Mouse (Mus musculus): ENCODE results near the gene Vegfb.

Vegfb gene

DNA sequence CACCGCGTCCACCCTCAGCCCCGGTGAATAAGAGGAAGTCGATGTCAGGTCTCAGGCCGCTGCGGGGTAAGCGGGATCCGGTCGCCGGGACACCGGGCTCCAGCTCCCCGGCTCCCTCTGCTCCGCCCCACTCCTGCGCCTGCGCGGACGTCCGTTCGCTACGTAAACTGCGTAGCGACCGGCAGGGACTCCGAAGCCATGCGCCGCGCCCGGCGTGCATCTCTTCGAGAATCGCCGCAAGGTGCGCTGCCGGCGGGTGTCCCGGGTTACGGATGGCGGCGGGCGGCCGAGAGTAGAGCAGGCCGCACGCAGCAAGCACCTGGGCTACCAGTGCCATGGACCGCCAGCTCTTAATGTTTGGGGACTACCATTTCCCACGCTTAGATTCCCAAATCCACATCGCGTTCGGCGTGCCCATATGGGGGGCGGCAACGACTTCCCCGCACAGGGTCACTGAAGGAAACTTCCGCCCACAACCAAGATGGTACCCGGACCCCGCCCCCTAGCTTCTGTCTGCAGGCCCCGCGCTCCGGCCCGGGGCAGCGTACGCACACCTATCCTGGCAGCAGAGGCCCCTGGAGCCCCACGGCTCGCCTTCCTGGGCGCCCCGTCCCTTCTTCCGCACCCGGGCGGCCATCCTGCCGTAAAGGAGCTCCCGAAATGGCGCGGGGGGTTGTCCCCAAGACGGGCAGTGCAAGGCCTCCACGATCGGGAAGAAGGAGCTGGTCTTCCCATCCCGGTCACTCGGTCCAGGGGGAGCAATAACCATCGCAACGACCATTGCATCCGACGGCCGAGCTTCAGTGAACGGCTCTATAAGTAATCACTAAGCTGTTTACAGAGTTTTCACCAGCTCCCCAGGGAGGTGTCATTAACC is 45.8 kb downstream of the Vegfb start, which contains the start of gene Bad:
Bad (plus strand) TSS at position 490 of the 877 bp plus-strand sequence.
- in situ Hi-C loops (cut with MboI): no loop called here

DNA sequence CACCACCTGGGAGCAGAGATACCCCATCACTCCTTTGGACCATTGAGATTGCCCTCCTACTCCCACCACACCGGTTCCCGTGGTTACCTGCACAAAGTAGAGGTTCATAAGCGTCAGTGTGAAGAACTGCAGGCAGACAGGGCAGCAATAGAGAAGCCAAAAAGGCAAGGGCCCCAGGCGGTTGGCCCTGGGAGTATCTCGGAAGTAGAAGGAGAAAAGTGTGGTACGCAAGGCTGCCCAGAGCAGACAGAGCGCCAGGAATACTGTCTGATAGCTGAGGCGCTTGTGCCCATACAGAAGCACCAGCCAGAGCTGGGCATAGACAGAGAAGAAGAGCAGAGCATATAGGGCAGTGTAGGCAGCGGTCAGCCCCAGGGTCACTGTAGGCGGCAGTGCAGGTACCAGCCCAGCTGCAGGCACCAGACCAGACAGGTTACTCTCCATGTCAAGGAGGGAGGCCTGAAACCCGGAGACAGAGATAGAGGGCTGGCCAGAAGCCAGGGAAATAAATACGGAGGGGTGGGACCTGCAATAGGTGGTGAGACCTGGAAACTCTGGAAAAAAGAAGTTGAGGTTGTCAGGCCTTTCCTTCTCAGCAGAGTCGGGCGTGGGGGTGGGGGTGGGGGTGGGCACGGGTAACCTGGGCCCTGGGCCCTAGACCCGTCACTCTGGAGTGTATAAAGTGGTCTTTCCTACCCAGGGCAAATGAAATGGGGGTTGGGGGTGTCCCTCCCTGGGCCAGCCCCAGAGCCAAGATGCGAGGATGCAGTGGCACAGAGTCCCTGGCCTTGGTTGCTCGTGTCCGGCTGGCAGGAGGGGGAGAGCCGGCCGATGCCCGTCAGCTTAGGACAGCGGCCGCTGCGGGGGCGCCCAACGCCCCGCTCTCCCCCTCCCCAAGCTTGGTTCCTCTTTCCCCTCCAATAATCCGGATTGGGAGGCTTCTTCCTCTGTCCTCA is 46.8 kb downstream of the Vegfb start:
- in situ Hi-C loops (cut with MboI): no loop called here

DNA sequence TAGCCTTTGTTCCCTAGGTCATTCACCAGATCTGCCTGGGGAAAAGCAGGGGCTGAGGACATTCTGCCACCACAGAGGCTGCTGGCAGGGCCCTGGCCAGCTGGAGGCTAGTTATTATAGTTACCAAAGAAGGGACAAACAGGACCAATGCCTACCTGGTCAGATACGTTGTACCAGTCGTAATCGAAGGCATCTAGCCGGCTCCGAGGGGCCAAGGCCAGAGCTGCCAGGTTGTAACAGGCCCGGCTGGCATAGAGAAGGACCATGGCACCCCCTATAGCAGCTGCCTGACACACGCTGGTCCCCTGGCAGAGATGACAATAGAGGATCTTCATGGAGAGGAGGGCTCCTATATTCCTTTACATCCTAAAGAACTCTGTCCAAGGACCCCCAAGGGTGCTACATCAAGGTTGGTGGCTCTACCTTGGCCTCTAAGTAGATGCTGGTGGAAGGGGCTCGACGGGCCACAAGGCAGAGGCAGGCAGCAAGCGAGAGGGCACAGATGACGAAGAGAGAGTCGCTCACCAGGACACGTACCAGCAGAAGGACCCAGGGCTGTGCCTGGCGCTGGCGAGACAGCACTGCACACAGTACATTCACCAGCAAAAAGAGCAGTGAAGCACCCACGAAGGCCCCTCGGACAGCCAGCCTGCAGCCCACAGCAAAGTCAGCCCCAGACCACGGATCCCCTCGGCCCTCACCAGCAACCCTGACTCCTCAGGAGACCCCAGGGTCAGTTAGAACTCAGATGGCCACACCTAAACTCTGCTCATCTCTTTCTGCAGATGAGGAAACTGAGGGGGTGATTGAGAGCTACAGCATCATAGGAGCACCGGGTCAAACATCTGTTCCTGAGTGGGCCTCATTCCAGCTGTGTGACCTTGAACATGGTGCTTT is 48.1 kb downstream of the Vegfb start:
- in situ Hi-C loops (cut with MboI): no loop called here

DNA sequence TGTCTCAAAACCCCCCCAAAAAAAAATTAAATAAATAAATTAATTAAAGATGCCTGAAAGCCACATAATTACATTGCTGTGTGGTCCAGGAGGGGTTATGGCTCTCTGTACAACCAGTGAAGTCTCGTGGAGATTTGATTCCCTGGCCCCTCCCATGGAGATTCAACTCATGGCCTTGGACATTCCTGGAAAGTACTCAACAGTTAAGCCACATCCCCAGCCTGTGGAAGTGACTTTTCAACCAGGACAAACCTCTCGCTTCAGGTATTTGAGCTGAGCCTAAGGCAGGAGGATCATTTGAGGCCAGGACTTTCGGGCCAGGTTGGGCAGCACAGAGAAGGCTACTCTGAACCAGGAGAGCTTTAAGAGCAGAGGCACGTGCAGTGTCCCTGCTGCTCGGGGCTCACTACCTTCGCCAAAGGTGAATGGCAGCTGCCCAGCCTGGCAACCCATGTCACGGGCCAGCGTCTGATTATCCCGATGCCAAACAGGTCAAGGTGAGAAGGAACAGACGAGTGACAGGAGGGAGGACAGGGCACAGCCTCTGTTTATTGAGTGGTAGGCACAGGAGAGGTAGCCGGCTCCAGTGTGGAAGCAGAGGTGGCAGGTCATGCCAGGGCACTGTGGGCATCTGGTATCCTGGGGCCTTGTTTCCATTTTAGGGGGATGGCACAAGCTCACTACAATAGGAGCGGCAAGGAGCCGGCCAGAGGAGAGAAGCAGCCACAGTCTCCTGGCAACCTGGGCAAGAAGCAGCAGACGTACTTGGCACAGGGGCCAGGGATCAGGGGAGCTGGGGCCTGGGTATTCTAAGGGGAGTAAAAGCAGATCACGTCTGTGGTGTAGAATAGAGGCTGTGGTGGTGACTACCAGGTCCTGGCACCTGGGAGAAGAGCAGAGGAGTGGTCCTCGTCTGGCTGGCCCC is 49.6 kb downstream of the Vegfb start:
- in situ Hi-C loops (cut with MboI): no loop called here

DNA sequence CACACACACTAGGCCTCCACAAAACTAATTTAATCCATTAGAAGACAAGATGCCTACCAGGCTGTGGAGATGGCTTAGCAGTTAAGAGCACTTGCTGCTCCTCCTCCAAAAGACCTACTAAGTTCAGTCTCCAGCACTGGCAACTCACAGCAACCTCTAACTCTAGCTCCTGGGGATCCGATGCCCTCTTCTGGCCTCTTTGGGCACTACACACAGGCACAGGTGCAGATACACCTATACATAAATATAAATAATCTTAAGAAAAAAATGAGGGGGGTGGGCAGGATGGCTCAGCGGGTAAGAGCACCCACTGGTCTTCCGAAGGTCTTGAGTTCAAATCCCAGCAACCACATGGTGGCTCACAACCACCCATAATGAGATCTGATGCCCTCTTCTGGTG is 51.2 kb downstream of the Vegfb start:
- in situ Hi-C loops (cut with MboI): no loop called here

DNA sequence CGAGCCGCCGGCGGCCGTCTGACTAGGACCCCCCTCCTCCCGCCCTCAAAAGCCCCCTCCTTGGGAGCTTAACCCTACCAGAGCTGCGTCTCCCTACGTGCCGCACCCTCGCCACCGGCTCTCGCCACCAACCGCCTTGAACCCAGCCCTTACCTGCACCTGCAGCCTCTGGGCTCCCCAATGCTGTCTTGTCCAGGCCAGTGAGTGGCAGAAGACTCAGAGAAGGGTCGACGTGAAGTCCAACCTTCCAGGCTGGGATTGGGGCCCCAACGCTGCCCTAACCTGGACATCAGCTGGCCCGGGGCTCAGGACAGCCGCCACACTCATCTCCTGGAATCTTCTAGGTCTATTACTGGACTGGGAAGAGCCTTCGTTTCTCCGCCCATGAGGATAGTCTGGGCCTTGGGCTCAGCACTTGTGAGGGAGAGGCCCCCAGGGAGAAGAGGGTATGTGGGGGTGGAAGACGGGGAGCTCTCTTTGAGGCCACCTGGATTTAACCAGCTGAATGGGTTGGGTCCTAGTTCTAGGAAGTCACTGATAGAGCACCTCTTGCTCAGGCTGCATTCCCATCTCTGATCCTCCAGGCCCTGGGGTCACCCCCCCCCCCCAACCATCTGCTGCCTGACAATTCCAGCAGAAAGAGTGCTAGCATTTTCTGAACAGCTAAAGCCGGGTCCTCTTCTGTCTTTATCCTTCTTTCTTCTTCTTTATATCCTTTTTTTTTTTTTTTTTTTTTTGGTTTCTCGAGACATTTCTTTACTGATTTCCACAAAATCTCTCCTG is 53.1 kb downstream of the Vegfb start, which contains the start of gene Kcnk4:
Kcnk4 (minus strand) TSS at position 321 of the 783 bp plus-strand sequence.
- in situ Hi-C loops (cut with MboI): no loop called here

DNA sequence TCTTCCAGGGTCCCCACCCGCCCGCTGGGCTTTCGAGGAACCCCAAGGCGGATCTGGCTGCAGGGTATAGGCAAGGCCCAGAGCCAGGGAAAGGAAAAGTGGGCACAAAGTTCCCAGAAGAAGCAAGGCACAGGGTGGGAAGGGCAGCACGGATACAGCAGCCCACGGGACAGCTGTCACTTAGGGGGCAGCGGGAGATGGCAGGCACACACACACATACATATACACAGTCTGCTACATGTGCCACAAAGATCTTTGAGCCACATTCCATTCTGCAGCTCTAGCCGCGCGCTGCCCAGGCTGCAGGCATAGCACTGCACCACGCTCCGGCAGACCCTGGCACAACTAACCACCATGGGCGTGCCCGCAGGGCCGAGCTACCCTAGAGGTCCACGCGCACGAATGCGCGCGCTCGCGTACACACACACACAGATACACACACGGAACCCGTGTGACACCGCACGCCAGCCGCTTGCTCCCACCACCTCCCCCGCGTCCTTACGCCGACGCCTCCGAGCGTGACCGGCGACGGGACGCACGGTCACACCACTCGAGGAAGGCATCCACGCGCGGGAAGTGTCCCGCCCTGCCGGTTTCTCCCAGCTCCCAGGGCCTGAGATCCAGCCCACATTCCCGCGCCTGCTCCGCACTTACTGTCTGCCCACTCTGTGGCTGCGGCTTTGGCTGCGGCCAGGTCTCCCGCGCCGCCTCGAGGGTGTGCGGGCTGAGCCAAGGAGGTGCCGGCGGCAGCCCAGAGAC is 53.8 kb downstream of the Vegfb start:
- in situ Hi-C loops (cut with MboI): no loop called here

DNA sequence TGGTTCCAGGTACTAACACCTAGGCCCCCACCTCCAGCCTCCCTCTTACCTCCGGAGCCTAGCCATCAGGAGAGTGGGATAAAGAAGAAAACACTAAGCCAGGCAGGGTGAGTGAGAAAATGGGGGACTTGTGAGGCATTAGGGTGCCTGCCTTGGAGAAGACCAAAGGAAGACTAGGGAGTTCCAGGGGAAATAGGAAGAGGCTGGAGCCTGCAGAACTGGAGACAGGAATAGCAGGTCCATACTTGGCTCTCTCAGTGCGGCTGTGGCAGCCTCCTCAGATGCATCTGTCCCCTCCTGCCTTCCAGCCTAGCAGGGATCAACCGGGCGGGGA is 54.4 kb downstream of the Vegfb start:
- in situ Hi-C loops (cut with MboI): no loop called here

All from mature B cell (primary cell).